In the genomic region with DNA sequence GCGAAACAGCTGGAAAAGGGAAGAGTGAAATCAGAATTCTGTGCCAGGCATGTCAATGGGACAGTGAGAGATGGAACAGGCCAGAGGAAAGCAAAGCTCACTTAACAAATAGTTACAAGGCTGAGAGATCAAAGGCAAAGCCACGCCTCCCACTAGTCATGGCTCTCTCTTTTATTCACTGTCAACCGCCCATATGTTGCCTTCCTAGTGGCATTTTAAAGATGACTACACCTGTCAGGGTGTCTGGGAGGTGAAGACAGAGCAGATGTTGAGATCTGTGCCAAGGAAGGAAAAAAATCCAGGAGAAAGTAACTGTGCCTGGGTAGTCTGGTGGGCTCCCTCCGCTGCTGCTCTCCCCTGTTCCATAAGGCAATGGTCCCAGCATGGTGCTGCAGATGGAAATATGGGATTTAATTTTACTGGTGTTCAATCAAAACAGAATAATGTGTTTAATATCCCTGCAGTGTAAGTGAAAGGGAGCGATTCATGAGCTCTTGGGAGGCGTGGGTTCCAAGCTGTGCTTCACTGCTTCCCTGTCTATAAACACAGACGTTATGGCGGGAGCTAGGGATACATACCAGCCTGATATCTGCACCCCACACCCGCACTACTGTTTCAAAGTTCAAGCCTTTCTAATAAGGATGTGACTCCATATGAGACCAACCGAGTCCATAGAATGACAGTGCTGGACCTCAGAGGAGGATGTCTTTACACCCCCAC, we compare ENCODE assay signal across 10 mouse cellular contexts.
DNase-seq lines count a peak whose midpoint lies in the region; ATAC-seq lines count a peak whose summit lies in the region.
"Had no signal": no experiment of that assay in that cellular context is flagged by ENCODE, and none has a peak within 500 bp of the region (broad histone marks: within the 10 kb centered on the region; RNA-seq: fewer than 3 reads in every experiment).

No protein-coding gene starts in this region.

- no peak for DNase-seq in limb, embryonic 10.5 days (ENCODE audit: low spot score)
- no peak for DNase-seq in cerebellum, postnatal 14 days
- DNase-seq in retina, postnatal 1 day, result no peak
- DNase-seq: kidney, adult 11 months; thymus, adult 2 months had no signal

- H3K9ac ChIP-seq in limb, embryonic 12.5 days (replicated peaks), result no peak overlapping the region
- no peak overlapping the region for H3K9ac ChIP-seq in forebrain, embryonic 13.5 days
- no peak overlapping the region for H3K9ac ChIP-seq in hindbrain, embryonic 15.5 days
- H3K9ac ChIP-seq in neural tube, embryonic 12.5 days, result no peak overlapping the region
- H3K9ac ChIP-seq: lung, embryonic 15.5 days had no signal

- no peak overlapping the region for H3K27ac ChIP-seq in limb, embryonic 12.5 days
- no peak overlapping the region for H3K27ac ChIP-seq in limb, embryonic 10.5 days
- H3K27ac ChIP-seq in forebrain, embryonic 13.5 days, result peak overlapping the region; percentile 75
- H3K27ac ChIP-seq in hindbrain, embryonic 15.5 days (replicated peaks), result peak overlapping the region; percentile 67
- H3K27ac ChIP-seq in neural tube, embryonic 12.5 days, result peak overlapping the region; percentile 32; the same call in 1 of the 2 replicates
- H3K27ac ChIP-seq: lung, embryonic 15.5 days had no signal

- peak; percentile 31; the same call in 1 of the 2 replicates for ATAC-seq in limb, embryonic 12.5 days (ENCODE audit: insufficient number of reproducible peaks, insufficient read depth, low FRiP score, low TSS enrichment, low read depth)
- peak; percentile 83 for ATAC-seq in forebrain, embryonic 13.5 days
- ATAC-seq in hindbrain, embryonic 15.5 days (ENCODE audit: low FRiP score, low read depth), result peak; percentile 65; the same call in 1 of the 2 replicates
- peak; percentile 59 for ATAC-seq in neural tube, embryonic 12.5 days (ENCODE audit: low FRiP score, low read depth)

- H3K4me2 ChIP-seq in limb, embryonic 12.5 days, result 0 out of 2 replicates have a peak overlapping the region, but pooled peaks have one; percentile 24
- peak overlapping the region; percentile 45 for H3K4me2 ChIP-seq in forebrain, embryonic 13.5 days
- peak overlapping the region; percentile 41; the same call in 1 of the 2 replicates for H3K4me2 ChIP-seq in hindbrain, embryonic 15.5 days
- H3K4me2 ChIP-seq in neural tube, embryonic 12.5 days (replicated peaks), result peak overlapping the region; percentile 48
- H3K4me2 ChIP-seq: lung, embryonic 15.5 days had no signal

- no peaks in the 10 kb centered on the region for H3K36me3 ChIP-seq in limb, embryonic 12.5 days
- H3K36me3 ChIP-seq in limb, embryonic 10.5 days, result no peaks in the 10 kb centered on the region
- H3K36me3 ChIP-seq in forebrain, embryonic 13.5 days (ENCODE audit: poor library complexity, severe bottlenecking), result no peaks in the 10 kb centered on the region
- H3K36me3 ChIP-seq in hindbrain, embryonic 15.5 days, result no peaks in the 10 kb centered on the region
- H3K36me3 ChIP-seq in neural tube, embryonic 12.5 days, result no peaks in the 10 kb centered on the region
- H3K36me3 ChIP-seq: lung, embryonic 15.5 days had no signal

- peaks cover 16% of the 10 kb centered on the region for H3K4me1 ChIP-seq in limb, embryonic 12.5 days (replicated peaks)
- peaks cover 14% of the 10 kb centered on the region for H3K4me1 ChIP-seq in limb, embryonic 10.5 days
- peaks cover 23% of the 10 kb centered on the region for H3K4me1 ChIP-seq in forebrain, embryonic 13.5 days
- H3K4me1 ChIP-seq in hindbrain, embryonic 15.5 days (replicated peaks), result peaks cover 19% of the 10 kb centered on the region
- H3K4me1 ChIP-seq in neural tube, embryonic 12.5 days, result peaks cover 13% of the 10 kb centered on the region

- no peaks in the 10 kb centered on the region for H3K9me3 ChIP-seq in limb, embryonic 12.5 days
- H3K9me3 ChIP-seq in limb, embryonic 10.5 days (replicated peaks), result no peaks in the 10 kb centered on the region
- no peaks in the 10 kb centered on the region for H3K9me3 ChIP-seq in forebrain, embryonic 13.5 days (replicated peaks)
- no peaks in the 10 kb centered on the region for H3K9me3 ChIP-seq in hindbrain, embryonic 15.5 days
- no peaks in the 10 kb centered on the region for H3K9me3 ChIP-seq in neural tube, embryonic 12.5 days
- H3K9me3 ChIP-seq: lung, embryonic 15.5 days had no signal

- H3K4me3 ChIP-seq in limb, embryonic 12.5 days (replicated peaks), result no peak overlapping the region
- no peak overlapping the region for H3K4me3 ChIP-seq in limb, embryonic 10.5 days
- H3K4me3 ChIP-seq in forebrain, embryonic 13.5 days, result no peak overlapping the region
- H3K4me3 ChIP-seq in hindbrain, embryonic 15.5 days, result no peak overlapping the region
- no peak overlapping the region for H3K4me3 ChIP-seq in neural tube, embryonic 12.5 days
- H3K4me3 ChIP-seq: lung, embryonic 15.5 days had no signal

- peaks cover 8% of the 10 kb centered on the region; the same call in 1 of the 2 replicates for H3K27me3 ChIP-seq in limb, embryonic 12.5 days
- H3K27me3 ChIP-seq in limb, embryonic 10.5 days (ENCODE audit: low read depth, poor library complexity, severe bottlenecking), result no peaks in the 10 kb centered on the region
- no peaks in the 10 kb centered on the region for H3K27me3 ChIP-seq in forebrain, embryonic 13.5 days
- no peaks in the 10 kb centered on the region for H3K27me3 ChIP-seq in hindbrain, embryonic 15.5 days
- no peaks in the 10 kb centered on the region for H3K27me3 ChIP-seq in neural tube, embryonic 12.5 days (replicated peaks)
- H3K27me3 ChIP-seq: lung, embryonic 15.5 days had no signal

- 43% methylated on average over 10 of the region's 10 CpGs for WGBS in limb, embryonic 12.5 days
- 64% methylated on average over 10 of the region's 10 CpGs for WGBS in limb, embryonic 10.5 days
- WGBS in forebrain, embryonic 13.5 days, result 51% methylated on average over 10 of the region's 10 CpGs
- 38% methylated on average over 10 of the region's 10 CpGs for WGBS in hindbrain, embryonic 15.5 days
- 35% methylated on average over 10 of the region's 10 CpGs for WGBS in neural tube, embryonic 12.5 days

Comparison
In these comparisons a context has a peak if more than half of its experiments do, and no peak if none do; other contexts are left out.
1. ATAC-seq: peak in every context shown above with its lines; median percentile 83 in forebrain, embryonic 13.5 days; 65 in hindbrain, embryonic 15.5 days; 59 in neural tube, embryonic 12.5 days; 31 in limb, embryonic 12.5 days.
2. H3K27ac ChIP-seq: peak in forebrain, embryonic 13.5 days (single experiment), hindbrain, embryonic 15.5 days (single experiment) and neural tube, embryonic 12.5 days (single experiment); none in limb, embryonic 12.5 days (single experiment) and limb, embryonic 10.5 days (single experiment).
3. Peak in every context shown above with its lines, with median percentiles within 50 percentile points of each other: H3K4me2 ChIP-seq.